Mouse (Mus musculus) liver (tissue): ENCODE results near the gene Tmem50a.

Experiments used
- DNase-seq: peaks from one replicate; pipeline ENCODE4 v3.0.0-alpha.2; 2020; ENCODE audit warnings: mixed read lengths

Gene Tmem50a

GRCm38 (mm10) chr4:134871477-134871876, 43.3 kb downstream of the Tmem50a start:
- no peak for DNase-seq

- DNase-seq, result peak; percentile 54
These were observed 44.9 kb downstream of the Tmem50a start for GRCm38 (mm10) chr4:134869815-134870375.

DNA sequence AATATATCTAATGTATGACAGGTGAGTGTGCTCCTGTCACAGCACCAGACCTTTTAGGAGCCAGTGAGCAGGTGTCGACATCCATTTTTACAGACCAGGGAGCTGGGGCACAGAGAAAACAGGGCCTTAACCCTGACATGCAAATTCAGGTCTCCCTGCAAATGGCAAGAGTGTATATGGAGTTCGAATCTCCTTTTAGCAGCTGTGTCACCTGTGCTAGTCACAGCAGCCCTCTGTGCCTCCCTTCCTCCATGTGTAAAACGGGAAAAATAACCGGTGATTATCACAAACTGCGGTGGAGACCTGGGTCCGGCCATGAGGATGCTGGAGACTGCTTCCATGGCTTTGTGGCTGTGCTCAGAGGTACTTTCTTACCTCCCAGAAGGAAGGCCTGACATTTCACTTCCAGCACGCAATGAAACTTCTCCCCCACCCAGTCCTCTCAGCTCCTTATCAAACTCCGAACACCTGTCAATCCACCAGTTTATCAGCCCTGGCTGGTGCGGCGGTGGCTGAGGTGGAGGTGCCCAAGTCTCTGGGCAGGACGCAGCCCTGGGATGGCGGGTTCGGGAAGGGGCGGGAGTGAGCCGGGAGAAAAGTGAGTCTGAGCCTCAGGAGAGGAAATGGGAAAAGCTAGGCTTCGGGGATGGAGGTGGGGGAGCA, 45.6 kb downstream of the Tmem50a start:
- peak; percentile 95 for DNase-seq

- DNase-seq, result peak; percentile 72
These were observed 46.3 kb downstream of the Tmem50a start for GRCm38 (mm10) chr4:134868490-134868889.

DNA sequence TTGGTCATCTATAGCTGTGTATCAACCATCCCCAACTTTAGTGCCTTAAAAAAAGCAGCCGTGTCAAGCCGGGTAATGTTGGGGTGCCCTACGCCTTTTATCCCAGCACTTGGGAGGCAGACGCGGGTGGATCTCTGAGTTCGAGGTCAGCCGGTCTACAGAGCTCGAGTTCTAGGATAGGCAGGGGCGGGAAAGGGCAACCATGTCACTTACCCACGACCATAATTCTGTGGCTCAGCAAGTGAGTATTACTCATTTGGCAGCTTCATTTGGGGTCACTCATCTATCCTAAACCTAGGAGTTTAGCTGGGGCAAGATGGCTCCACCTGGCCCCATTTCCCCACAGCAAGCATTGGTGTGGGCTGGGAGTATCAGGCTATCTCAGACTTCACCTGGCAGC, 46.8 kb downstream of the Tmem50a start:
- DNase-seq, result no peak

DNA sequence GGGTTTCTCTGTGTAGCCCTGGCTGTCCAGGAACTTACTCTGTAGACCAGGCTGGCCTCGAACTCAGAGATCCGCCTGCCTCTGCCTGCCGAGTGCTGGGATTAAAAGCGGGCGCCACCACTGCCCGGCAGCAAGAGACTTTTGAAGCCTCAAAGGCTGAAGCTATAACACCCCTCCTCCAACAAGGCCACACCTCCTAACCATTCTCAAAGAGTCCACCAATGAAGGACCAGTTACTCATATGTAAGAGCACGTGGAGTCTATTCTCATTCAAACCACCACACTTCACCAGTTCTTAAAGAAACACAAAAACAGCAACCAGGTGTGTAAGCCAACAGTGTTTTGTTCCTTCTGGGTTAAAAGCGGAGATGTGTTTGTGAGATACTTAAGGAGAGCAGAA, 47.2 kb downstream of the Tmem50a start:
- peak; percentile 57 for DNase-seq

- peak; percentile 47 for DNase-seq
These were observed 47.6 kb downstream of the Tmem50a start for GRCm38 (mm10) chr4:134867213-134867612.

- no peak for DNase-seq
These were observed 49.0 kb downstream of the Tmem50a start for GRCm38 (mm10) chr4:134865789-134866188.

DNA sequence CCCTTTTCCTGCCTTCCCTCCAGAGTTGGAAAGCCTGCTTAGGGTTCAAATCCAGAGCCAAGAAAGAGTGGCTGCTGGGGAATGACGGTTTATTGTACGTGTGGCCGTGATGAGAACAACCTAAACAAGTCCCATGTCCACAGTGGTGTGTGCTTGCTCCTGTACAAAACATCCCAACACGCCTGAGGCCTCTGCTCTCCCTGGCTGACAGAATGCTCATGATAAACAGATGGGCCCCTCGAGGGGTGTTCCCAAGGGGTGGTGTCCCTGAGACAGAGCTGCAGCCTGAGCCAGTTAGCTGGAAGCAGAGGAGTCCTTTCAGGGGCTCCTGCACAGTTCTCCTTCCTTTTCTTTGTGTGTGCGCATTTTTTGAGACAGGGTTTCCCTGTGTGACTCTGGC, 49.5 kb downstream of the Tmem50a start:
- DNase-seq, result peak; percentile 93

- DNase-seq, result peak; percentile 93
These were observed 50.7 kb downstream of the Tmem50a start, which contains the start of gene Rhd for GRCm38 (mm10) chr4:134863937-134864729. TSS of gene Rhd (plus strand) at chr4:134864536.

DNA sequence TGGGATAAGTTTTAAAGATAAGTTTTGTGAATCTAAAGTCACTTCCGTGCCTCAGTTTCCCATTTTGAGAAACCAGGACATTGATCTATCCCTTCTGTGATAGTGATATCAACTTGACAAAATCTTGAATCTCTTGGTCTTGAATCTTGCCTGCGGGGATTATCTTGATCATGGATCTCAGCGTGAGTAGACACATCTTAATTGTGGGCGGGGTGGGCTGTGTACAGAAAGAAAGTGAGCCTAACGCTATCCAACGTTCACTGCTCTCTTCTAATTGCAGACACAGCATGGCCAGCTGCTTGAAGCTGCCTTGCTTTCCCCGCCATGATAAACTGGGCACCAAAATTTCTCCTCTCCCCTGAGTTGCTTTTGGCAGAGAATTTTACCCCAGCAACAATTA, 51.8 kb downstream of the Tmem50a start:
- peak; percentile 63 for DNase-seq

DNA sequence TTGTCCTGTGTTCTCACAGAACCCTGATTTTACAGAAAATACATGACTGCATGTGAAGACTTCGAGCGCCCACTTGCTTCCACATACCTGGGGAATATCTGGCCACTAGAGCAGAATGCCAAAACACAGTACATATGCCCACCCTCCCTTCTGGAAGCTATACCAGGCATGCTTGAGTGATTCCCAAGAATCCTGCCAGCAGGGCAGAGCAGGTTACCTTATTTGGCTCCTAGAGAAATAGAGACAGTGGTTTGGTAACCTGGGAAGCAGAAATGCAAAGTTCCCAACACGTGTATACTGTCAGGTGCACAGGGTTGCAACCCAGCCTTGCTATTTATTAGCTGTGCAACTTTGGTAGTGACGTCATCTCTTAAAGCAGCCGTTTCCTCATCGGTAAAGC, 52.9 kb downstream of the Tmem50a start:
- no peak for DNase-seq

- DNase-seq, result no peak
These were observed 56.3 kb downstream of the Tmem50a start for GRCm38 (mm10) chr4:134858494-134858893.

DNA sequence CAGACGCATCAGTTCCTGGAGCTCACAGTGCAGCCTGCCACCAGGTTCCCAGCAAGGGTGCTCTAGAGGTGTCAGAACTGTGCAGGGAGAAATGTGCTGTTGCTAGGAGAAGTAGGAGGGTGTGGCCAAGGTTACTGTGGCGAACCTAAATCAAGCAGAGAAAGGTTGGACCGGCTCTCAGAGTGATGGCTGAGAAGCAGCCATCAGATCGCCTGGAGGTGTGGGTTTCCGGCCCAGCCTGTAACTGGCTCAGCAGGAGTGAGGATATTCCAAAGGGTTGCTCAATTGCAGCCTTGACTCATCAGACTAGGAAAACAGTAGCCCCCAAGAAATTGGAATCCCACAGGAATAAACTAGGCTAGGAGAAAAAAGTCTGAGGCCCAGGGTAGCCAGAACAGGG, 58.3 kb downstream of the Tmem50a start:
- no peak for DNase-seq

GRCm38 (mm10) chr4:134856056-134856455, 58.8 kb downstream of the Tmem50a start:
- DNase-seq, result no peak

DNA sequence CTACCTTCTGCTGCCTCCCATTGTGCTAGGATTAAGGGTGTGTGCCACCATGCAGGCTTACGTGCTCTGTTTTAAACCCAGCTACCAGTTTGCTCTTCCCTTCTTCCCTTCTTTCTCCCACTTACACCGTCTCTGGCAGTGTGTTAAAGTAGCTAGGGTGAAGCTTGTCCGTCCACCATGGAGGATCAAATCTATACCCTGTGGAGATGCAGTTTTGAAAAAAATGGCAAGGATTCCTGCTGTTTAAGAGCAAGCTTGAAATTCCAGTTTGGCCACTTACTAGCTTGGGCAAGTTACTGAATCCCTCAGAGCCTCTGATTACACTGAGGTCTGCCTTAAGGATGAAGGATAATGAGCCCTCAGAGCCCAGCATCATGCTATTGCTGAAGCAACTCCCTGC, 59.5 kb downstream of the Tmem50a start:
- DNase-seq, result no peak

GRCm38 (mm10) chr4:134853637-134854485, 61.0 kb downstream of the Tmem50a start:
- DNase-seq, result peak; percentile 96

GRCm38 (mm10) chr4:134853259-134853636, 61.6 kb downstream of the Tmem50a start, which contains the start of gene Maco1:
TSS of gene Maco1 (minus strand) at chr4:134853345.
- DNase-seq, result peak; percentile 97

GRCm38 (mm10) chr4:134852438-134853255, 62.2 kb downstream of the Tmem50a start:
- DNase-seq, result peak; percentile 83

DNA sequence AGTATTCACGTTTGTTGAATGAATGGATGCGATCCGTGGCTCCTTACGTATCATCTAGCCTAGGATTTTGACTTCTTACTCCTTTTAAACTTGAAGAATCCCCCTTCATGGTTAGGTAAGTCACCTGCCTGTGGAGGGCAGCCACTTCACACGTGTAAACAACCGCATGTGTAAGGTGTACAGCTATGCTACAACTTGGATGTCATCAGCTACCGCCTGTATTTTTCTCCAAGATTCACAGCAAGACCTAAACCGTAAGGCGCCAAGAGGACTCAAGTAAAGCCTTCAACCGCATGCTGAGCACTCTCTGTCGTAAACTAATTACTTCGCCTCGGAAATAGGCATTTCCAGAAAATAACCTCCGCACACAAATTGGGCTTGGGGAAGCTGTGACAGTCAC, 62.9 kb downstream of the Tmem50a start:
- no peak for DNase-seq

GRCm38 (mm10) chr4:134851236-134851635, 63.6 kb downstream of the Tmem50a start:
- DNase-seq, result no peak

- DNase-seq, result no peak
These were observed 64.3 kb downstream of the Tmem50a start for GRCm38 (mm10) chr4:134850551-134850950.
